Mouse (Mus musculus) thymus, postnatal 10 days (tissue): ENCODE data around the gene Pten.
"Not testable (repeated sequence)": the region's sequence is repeated elsewhere in the genome, so short reads cannot be mapped to it uniquely, and the experiment has no call there.

Source experiments
- DNase-seq, 2 experiments: peaks; one replicate each; pipeline ENCODE4 v3.0.0; 2021; ENCODE audit warnings: low spot score in 2 of 2

Pten gene

DNA sequence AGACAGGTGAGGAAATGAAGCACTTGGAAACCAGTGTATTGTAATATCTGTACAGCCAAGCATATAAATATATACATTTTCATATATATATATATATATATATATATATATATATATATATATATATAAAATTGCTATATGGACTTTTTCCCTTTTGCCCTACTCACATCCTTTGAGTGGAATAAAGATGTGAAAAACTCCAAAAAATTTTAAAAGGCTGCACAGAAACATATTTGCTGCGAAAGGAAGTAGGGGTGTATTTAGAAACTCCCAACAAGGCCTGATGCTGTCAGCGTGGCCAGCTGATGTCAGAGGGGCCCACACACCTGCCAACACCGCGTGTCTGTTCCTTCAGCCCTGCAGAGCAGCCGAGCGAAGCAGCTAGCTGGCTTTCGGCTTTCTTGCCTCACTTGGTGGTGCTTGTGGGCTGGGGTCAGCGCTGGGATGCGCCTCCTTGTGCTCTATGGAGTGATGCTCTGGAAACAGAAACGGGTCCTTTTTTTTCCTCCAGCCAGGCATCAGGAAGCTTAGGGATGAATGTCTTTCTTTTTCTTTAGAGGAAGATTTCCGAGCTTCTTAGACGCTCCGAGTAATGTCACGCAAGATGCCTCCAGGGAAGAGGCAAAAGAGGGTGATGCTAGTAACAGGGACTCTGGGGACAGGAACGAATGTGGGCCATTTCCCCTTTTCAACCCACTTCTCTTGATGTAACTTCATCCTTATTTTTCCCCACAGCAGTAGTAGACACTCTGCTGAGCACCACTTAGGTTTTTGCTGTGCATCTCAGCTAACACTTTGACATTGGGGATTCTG, 2.9 kb upstream of the Pten start:
- peak; percentile 69 to 71 for DNase-seq

DNA sequence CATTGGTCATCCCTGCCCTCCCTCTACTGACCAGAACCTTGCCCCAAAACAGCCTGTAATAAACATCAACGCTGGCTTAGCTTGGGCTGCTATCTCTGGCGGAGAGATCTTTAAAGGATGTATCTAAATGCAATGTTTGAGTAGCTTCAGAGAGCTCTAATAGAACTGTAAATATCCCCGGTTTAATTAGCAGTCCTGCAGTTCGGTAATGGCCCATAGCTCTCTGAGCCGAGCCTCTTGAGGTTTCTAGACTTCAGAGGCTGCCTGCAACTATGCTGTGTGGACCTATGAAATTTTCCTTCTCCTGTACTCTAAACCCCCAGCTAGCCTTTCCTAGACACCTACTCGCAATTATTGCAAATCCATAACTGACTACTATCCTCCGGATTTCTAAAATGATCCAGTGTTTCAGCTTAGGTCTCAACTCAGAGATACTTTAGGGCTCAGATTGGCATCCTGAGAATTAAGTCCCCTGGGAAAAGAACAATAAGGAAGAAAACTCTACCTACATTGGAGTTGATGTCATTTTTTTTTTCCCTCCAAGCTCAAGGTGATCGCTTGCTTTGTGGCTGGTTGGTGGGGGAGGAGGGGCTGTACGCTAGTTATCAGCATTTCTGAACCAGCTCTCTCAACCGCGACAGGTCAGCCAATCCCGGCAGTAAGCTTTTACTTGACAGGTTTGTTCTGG, 2.0 kb upstream of the Pten start:
- no peak for DNase-seq

DNA sequence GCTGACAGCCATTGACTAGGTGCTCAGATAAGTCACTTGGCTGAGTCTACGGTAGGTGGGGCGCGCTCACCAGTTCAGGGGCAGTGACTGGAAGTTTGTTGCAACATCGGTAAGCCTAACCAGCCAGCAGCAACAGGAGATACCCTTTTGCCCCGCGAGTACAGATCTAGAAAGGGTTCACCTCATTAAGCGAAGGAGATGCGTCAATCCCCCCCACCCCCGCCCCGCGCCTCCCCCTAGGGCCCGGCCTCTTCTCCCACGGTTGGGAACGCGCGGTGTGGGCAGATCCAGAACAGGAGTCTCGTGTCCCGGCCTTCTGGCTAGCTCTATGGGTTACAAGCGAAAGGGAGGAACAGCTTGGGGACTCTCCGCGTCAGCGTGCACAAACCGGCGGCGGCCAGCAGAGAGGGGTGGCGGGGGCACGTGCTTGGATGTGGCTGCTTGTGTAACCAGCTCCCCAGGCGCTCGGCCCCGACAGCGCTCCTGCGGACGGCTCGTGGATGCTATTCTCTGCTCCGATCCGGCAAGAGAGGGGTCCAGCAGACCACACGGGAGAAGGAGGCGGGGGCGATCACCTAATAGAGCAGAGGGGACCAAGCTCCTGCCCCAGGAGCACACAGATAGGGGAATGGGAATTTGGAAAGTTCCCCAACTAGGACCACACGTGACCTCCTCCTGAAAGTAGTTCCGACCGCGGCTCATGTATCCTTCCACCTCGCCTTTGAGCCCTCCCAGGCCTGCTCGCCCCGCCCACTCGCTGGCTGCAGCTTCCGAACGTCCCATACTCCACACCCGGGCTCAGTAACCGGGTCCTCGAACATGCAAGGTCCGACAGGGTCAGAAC, 1.3 kb upstream of the Pten start:
- peak; percentile 92 to 94 for DNase-seq

DNA sequence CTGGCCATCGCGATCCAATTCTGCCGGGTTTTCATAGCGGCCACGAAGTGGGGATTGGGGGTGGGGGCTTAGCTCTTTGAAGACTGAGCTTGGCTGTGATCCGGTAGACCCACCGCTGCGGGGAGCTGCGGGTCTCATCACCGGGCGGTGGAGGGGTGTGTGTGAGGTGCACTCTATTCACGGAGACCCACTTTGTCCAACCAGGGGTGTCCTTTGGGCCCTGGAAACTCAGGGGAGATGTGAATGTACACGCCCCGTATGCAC, 729 bp upstream of the Pten start:
- no peak for DNase-seq

DNA sequence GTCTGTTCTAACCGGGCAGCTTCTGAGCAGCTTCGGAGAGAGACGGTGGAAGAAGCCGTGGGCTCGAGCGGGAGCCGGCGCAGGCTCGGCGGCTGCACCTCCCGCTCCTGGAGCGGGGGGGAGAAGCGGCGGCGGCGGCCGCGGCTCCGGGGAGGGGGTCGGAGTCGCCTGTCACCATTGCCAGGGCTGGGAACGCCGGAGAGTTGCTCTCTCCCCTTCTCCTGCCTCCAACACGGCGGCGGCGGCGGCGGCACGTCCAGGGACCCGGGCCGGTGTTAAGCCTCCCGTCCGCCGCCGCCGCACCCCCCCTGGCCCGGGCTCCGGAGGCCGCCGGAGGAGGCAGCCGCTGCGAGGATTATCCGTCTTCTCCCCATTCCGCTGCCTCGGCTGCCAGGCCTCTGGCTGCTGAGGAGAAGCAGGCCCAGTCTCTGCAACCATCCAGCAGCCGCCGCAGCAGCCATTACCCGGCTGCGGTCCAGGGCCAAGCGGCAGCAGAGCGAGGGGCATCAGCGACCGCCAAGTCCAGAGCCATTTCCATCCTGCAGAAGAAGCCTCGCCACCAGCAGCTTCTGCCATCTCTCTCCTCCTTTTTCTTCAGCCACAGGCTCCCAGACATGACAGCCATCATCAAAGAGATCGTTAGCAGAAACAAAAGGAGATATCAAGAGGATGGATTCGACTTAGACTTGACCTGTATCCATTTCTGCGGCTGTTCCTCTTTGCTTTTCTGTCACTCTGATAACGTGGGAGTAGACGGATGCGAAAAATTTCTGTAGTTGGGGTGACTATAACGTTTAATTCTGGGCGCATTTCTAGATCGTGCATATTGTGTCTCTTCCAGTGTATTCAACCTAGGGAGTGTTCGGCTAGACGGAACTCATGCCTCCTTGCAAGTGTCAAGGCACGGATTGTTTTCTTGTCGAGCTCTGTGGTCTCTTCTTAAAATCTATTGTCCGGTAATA, 815 bp downstream of the Pten start:
- peak; percentile 37 to 54 for DNase-seq

DNA sequence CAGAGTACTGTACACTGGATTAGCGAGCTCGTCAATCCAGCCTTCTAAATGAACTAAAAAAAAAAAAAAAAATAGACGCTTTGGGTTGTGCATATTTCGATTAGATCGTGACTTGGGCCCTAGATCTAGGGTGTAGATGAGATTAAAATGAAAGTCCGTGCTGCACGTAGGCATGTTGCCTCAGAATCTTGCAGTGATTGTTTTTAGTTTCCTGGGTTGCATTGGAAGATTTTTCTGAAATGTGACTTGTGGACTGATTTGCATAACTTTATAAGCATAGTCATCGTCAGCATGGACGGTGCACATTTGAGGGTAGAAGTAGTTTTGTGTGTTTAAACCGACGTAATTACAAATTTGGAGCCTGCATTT, 1.5 kb downstream of the Pten start:
- no peak for DNase-seq

DNA sequence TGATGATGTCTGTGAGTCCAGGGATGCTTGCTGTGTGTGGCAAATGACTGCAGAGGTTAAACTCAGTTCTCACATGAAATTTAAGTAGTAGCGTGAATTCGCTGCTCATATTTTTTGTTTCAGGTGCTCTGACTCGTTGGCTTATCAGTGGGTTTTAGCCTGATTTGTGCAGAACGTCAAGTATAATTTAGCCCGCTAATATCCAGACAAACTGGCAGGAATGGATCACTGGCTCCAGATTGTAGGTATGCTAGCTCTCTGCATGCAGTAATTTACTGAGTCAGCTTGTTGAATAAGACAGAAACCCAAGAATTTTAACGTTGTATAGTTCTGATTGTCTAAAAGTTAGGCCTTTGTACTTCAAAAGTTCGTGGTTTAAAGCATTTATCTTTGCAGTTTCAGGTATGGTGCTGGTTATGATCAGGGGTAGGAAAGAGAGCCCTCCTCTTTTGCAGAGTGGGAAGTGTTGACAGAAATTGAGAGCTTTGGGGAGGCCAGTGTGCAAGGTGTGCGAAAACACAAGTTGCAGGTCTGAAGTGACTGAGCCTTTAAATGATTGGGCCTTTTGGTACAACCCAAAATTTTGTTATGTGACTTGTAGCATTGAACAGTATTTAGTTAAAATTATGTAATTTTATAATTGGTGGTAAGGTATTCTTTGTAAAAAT, 2.2 kb downstream of the Pten start:
- DNase-seq: no peak

DNA sequence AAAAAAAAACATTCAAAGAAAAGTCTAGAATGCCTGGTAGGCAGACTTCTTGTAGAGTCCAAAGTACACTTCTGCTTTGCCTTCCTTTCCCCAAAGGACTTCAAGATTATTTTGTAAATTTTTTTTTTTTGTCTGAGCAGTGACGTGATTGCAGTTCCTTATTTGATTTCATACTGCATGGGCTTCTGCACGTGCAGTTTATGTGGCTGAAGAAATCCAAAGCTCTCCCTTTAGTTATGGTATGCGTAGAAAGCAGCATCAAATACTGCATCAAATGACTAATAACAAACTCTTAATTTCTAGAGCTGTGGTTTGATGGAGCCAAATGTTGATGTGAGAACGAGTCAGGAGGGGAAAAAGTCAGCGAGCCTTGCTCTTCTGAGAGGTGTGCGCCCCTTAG, 3.2 kb downstream of the Pten start:
- no peak for DNase-seq

DNA sequence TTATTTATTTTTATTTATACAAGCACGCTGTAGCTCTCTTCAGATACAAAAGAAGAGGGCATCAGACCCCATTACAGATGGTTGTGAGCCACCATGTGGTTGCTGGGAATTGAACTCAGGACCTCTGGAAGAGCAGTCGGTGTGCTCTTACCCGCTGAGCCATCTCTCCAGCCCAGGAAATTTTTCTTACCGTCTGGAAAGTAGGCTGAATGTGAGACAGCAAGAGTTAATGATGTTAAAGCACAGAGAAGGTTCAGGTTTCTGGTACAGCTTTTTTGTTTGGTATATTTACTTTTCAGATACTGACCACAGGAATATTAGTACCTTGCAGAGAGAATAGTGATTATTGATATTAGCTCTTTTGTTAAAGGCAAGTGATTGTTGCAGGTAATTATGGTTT, 3.9 kb downstream of the Pten start:
- DNase-seq: no peak

DNA sequence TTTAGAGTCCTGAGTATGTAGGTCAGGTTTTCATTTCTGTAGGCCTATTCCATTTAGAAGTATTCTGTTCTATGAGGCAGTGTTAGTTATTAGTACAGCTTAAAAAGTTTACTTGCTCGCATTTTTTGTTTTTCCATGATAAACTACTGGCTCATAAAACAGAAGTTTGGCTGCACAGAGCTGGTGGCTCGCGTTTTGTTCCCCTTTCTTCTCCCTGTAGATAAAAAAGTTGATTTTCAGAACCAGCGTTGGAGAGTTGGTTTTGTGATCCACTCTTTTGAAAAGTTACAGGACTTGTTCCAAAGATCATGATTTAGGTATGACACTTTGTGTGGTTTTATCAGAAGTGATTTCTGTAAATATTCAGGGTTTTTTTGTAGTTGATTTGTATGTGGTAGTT, 5.2 kb downstream of the Pten start:
- DNase-seq: no peak

DNA sequence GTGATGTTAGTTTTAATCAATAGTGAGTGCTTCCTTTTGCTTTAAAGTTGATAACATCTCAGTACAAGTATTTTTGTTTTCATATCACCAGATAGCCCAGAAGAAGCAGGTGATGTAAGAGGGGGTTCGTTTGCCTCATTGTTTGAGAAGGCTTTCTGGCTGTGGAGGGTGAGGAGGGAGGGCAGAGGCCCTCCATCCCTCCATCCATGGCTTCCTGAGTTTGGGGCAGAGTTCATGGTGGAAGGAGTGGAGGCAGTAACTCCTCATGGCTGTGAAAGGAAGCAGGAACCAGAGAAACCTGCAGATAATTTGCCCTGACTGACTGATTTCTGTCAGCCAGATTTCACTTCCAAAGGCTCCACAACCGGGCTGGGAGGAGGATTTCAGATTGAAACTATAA, 21.1 kb downstream of the Pten start:
- DNase-seq: no peak

DNA sequence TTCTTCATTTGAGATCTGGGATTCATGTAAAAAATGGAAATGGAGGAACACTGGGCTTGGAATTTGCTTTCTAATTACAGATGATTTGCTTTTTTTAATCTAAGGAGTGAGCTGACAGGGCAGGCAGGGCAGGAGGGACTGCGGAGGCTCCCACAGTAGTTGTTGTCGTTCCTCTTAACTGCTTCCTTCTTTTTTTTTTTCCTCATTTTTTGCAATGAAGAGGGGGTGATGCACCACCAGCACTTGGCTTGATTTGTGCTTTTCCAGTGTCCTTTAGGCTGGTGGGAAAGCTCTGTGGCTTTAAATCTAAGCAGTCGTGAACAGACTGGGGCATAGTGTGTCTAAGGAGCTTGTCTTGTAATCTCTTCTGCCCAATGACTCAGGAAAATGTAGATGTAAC, 21.8 kb downstream of the Pten start:
- DNase-seq: no peak

DNA sequence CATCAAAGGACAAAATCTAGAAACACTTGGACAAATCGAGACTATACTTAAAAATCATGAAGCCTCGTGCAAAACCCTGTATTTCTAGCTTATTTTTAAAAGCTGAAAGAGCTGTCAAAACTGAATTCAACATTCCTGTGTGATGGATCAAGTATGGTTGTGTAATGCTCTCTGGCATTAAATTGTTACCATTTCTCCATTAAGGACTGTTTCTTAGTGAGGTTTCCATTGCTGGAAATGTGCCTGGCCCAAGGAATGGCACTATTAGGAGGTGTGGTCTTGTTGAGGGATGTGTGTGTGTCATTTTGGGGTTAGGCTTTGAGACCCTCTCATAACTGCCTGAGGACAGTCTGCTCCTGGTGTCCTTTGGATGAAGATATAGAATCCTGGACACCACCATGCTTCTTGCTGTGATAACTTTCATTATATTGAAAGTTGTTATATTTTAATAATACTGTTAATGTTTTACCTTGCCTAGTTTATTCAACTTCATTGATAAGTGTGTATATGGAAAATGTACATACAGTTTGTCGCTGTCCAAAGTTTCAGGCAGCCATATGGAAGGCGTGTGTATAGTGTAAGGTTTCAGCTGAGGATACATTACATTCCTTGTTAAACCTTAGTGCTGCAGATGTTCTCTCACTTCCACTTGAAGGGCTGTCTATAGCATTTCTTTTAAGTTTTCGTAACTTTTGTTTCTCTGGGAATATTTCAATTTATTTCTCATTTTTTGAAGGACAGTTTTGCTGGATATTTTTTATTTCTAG, 24.2 kb downstream of the Pten start:
- no peak for DNase-seq

DNA sequence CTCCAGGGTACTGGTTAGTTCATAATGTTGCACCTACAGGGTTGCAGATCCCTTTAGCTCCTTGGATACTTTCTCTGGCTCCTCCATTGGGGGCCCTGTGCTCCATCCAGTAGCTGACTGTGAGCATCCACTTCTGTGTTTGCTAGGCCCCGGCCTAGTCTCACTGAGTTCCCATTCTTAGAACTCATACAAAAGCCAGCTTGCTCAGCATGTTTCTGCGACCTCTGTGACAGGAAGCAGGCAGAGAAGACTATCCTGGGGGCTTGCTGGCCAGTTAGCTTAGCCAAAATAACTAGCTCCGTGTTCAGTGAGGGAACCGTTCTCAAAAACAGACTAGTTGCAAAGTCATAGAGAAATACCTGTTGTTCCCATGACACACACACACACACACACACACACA, 30.1 kb downstream of the Pten start:
- not testable (repeated sequence) for DNase-seq

DNA sequence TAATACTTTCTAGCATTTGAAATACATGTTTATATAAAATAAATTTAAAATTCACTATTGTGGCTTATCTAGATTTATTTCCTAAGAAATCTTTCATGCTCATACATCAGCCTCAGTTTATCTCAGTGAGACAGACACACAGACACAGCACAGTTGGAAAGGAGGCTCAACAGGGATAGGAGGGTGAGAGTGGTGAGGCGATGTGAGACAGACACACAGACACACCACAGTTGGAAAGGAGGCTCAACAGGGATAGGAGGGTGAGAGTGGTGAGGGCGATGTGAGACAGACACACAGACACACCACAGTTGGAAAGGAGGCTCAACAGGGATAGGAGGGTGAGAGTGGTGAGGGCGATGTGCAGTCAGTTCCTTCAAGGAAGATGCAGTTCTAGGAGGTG, 30.7 kb downstream of the Pten start:
- DNase-seq: not testable (repeated sequence)

DNA sequence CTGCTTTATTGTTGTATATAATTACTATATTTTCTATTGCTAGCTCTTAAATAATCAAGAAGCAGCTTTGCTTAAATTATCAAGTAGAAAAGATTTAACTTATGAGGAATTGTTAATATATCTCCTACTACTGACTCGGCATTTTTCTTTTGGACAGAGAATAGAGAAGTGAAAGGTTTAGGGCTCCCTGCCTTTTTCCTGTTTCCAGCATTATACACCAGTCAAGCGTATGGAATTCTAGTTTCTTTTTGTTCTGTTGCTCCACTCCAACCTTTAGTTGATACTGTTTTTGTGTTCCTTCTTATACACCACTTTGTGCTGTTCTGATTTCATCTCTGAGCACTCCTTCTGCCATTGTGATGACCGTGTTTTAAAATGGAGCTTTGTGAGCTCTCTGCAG, 32.2 kb downstream of the Pten start:
- DNase-seq: no peak

DNA sequence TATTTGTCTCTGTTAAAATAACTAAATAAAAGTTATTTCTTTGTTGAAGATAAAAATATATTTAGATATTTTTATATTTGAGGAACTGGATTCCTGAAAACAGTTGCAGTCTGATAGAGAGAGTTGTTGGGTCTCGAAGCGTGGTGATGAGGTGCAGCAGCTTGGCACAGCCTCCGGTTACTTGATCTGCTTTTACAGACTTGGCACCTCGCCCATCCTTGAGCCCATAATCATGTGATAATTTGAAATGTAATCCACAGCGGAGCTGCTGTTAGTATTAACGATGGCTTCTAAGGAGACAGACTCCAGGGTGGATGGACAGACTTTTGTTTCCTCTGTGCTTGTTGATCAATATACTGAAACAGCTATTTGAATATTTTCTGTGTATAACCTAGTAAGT, 35.3 kb downstream of the Pten start:
- no peak for DNase-seq

DNA sequence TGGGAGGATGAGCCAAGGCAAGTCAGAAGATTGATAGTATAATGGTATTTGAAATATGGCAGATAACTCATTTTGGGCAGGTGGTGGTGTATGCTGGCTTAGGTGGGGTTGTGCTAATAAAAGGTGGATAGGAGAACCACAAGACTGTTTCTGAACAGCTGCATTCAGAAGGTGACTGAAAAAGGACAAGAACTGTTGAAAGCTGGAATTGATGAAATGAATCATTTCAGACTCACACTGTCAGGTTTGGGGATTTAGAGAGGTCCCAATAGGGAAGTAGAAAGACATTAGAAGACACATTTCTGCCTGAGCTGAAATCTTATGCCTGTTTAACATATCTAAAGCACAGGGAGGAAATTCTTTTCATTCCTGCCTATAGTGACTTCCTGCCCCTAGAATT, 36.6 kb downstream of the Pten start:
- DNase-seq: no peak

DNA sequence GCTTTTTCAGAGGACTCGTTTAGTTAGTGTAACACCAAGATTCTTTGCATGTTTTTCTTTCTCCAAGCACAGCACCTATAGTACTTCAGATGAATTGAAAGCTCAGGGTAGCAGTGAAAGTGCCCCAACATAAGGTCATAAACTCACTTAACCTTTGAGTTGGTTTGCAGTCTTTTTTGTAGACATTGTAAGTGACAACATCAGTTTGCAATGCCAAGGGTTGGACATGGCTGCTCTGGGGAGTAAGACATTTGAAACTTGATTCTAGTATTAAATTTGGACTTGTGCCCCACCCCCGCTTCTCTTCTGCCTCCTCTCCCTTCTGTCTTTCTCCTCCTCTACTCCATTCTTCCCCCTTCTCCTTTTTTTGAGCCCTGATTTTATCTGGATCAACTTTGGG, 43.3 kb downstream of the Pten start:
- no peak for DNase-seq

DNA sequence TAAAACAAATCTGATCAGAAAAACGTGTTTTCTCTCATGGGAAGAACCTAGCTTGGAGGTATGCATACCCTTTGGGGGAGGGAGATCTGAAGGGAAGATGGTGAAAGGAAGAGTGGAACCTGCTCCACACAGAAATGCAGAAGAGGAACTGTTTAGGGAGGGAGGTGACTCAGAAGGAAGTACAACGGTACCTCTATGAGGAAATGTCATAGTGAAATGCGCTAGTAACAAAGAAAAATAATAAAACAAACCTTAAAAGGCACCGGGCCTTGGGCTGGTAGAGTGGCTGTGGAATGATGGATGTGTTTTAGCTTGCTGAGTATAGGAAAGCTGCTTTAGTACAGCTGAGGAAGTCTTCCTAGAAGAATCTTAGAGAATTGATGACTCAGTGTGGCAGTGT, 47.4 kb downstream of the Pten start:
- DNase-seq: no peak

DNA sequence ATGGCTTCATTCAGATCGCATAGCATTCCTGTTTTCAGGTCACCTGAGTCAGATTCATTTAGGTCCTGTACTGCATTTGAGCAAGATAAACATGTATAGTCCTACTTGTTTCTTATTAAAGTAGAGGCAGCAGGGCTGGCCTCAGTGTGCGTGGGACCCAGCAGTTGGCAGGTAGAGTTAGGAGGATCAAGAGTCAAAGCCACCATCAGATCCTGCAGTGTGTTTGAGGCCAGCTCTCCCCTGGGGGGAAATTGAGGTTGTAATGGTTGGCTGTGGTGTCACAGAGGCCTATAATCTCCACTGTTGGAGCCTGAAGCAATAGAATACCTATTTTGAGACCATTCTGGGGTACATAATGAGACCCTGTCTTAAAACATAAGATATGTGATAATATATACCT, 50.3 kb downstream of the Pten start:
- DNase-seq: no peak
